Mouse (Mus musculus) liver (tissue): ENCODE measurements around the gene Col23a1.
A peak's percentile ranks its signal among the peaks of the same experiment; 100 is the strongest.

Experiments used
- DNase-seq: peaks from one replicate; pipeline ENCODE4 v3.0.0-alpha.2; 2020; ENCODE audit warnings: mixed read lengths

Col23a1 gene

GRCm38 (mm10) chr11:51289564-51290041 is at the start of gene Col23a1:
Gene Col23a1 (plus strand): TSS chr11:51289920.
- peak; percentile 74 for DNase-seq

DNA sequence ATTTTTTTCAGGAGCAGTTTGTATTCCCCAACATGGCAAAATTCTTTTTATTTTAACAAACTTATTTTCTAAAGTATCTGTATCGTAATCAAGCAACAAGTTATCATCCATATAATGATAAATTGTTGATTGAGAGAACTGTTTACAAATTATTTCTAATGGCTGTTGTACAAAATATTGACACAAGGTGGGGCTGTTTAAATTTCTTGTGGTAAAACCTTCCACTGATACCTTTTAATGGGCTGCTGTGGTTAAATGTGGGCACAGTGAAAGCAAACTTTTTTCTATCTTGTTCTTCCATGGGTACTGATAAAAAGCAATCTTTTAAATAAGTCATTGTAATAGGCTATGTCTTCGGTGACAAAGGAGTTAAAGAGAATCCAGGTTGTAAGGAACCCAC is 46.8 kb upstream of the Col23a1 start:
- no peak for DNase-seq

DNA sequence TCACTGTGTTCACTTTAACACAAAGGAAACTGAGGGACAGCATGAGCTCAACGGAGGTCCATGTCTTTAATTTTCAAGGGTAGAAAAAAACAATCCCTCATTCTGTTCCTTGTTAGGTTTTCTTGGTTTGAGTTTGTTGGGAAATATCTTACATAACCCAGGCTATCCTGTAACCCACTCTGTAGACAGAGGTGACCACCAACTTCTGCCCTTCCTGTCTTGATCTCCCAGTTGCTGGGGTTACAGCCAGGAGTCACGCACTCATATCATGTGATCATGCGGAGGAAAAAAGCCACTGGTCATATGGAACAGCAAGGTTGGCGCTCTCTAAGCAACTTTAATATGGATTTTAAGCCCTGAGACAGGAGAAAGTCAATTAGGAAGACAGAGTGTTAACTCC is 32.7 kb upstream of the Col23a1 start:
- DNase-seq: no peak

- DNase-seq: no peak
Observed at GRCm38 (mm10) chr11:51261680-51262219, 28.0 kb upstream of the Col23a1 start, which contains the start of gene Clk4. Gene Clk4 (plus strand): TSS chr11:51261730.

GRCm38 (mm10) chr11:51262342-51263285 is 27.1 kb upstream of the Col23a1 start, which contains the start of gene BC049762:
Gene BC049762 (minus strand): TSS chr11:51263046.
- DNase-seq: peak; percentile 100

DNA sequence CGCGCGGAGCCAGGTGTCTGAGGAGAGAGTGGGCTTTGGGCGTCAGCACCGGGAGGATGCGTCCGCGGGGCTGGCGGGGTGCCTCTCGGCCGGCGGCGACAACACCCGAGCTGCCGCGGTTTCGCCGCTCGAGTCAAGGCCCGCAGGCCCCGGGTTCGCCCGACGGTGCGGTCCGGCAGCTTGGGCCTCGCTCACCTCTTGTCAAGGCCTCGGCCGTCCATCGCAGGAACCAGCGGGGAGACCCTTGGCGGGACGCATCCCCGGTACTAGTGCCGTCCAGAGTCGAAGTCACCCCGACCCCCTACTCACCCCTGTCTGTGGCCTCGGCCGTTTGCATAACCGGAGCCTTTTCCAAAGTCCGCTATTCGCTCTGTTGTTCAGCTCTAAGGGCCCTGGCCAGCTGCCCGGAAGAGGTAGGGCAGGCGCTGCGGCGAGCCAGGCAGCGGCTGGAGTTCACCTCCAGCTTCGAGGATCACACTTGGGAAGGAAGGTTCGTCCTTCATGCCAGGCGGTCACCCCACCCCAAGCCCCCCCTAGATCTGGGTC is 26.4 kb upstream of the Col23a1 start:
- peak; percentile 60 for DNase-seq

DNA sequence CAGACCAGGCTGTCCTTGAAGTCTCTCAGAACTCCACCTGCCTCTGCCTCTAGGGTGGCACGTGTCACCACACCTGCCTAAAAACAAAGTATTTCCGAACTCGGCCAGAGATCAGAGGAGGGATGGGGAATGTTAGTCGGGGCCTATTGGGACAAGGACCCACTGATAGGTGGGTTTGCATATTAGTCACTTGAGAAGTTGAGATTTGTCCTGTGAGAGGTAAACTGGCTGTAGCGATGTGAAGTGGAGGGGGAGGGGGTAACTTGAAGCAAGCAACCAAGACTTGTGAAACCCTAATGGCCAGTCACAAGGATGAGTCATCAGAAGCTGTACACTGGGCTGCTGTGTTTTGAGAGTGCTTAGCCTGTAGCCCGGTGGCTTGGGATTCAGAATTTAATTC is 25.4 kb upstream of the Col23a1 start:
- DNase-seq: peak; percentile 46

- DNase-seq: peak; percentile 38
Observed at GRCm38 (mm10) chr11:51265326-51265725, 24.4 kb upstream of the Col23a1 start.

DNA sequence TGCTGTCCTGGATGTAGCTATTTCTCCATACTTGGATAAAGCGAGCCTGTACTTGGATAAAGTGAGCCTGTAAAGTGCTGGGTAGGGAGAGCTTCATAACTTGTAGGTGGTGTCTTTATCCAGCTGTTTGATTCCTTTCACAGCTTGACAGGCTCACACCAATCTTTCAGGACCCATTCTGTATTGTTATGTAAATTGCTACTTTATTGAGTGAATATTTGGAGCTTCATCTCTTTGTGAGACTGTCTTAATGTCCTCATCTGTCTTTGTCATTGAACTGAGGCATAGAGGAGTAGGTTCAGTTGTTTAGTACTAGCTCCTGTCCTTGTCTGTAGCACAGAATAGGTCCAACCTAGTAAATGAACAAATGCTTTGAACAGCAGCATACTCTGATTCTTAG is 15.3 kb upstream of the Col23a1 start:
- no peak for DNase-seq

- DNase-seq: peak; percentile 40
Observed at GRCm38 (mm10) chr11:51290066-51290955, 591 bp downstream of the Col23a1 start.

DNA sequence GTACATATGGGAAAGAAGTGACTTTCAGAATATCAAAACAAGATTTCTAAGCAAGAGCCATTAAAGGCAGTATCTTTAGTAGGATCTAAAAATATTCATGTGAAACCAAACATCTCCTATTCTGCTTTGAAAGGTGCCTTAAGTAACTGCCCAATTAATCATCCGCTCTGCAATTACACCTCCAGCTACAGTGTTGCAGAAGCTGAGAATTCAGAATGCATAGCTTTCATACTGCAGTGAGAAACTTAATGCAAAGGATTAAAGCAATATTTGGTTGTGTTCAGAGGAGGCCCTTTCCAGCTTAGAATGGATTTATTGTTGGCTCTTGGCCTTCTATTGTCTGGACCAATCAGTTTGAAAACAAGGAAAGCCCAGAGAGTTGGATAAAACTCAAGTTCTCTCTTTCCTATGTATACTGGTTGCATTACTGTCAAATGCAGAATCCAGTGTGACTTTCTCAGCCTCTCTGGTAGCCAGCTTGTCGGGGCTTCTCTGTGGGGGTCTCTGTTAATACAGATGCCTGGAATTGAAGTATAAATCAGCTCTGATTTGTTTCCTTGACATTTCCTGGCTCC is 4.3 kb downstream of the Col23a1 start:
- DNase-seq: no peak

DNA sequence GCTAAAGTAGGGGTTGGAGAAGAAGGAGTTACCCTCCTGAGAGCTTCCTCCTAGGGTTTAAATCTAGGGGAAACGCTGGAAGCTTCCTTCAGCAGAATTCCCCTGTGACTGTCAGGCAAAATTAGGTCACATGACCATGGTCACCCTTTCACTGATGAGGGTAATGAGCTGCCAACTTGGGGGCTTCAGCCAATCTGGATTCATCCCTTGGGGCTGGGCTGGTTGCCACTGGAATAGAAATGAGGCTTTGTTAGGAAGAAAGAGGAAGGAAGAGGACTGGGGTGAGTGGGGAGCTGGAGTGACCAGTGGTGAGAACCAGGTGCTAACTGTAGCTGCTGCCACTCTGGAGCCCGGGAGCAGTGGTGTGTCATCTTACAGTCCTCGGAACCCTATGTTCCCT is 6.0 kb downstream of the Col23a1 start:
- DNase-seq: no peak

- no peak for DNase-seq
Observed at GRCm38 (mm10) chr11:51298691-51299090, 9.0 kb downstream of the Col23a1 start.

DNA sequence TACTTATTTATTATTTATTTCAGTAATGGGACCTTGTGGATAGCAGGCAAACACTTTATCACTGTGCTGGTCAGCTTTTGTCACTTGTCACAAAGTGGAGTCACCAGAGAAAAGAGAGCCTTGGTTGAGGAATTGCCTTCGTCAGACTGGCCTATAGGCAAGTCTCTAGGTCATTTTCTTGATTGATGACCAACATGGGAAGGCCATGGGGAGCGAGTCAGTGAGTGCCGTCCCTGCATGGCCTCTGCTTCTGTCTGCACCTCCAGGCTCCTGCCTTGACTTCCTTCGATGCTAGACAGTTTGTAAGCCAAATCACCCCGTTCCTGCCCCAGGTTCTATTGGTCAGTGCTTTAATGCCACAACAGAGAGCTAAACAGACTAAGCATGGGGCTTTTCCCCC is 12.7 kb downstream of the Col23a1 start:
- no peak for DNase-seq

DNA sequence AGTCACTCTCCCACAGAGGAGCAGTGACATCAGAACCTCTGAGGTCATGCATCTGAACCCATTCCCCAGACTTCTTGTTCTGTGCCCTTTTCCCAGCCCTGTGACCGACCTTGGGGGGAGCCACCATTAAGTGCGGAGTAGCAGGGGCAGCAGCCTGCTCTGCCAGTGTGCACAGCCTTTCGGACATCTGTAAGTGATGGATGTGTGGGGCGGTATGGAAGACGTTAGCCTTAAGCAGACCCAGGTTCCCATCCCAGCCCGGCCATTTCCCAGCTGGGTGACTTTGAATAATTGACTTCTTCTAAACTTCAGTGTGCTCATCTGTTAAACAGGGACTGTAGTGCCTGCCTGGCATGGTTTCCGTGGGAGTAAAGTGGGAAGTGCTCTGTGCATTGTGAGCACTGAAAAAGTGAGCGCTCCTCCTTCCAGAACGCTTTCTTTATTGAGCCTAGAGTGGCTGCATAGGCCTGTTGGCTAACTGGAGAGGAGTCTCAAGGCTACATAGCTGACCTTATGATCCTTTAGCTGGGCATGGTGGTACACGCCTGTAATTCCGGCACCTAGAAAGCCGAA is 14.3 kb downstream of the Col23a1 start:
- DNase-seq: no peak

GRCm38 (mm10) chr11:51308306-51308705 is 18.6 kb downstream of the Col23a1 start:
- DNase-seq: no peak

GRCm38 (mm10) chr11:51311846-51312245 is 22.1 kb downstream of the Col23a1 start:
- no peak for DNase-seq

DNA sequence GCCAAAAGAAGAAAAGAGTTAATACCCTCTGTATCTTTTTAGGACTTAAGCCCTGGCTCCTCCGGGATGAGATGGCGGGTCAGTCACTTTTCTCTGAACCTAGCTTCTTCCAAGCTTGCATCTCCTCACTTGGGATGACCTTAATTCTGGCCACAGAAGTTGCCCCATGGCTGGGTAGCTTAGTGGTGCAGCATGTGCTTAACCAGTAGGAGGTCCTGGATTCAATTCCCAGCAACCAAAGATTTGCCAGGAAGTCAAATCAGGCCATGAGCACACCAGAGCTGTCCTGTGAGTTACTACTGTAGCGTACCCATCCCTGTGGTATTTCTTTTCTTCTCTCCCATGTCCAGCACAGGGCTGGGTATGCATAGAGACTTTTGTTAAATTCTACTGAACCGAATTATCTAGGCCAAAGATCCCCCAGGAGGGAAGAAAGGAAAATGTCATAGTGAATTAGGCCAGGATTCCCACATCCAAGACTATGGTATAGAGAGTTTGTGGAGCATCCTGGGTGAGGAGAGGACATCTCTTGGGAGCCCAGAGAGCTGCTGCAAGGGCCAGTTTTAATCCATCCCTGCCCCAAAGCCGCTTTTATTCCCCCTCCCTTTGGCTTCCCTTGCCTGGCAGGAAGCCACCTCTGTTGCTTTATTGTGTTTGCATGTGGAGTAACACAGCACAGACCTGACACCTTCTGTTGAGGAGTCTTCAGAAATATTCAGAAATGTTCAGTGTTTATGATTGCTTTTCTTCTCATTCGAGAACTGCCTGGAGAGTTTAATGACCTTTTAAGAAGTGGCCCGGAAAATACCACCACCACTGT is 26.5 kb downstream of the Col23a1 start:
- DNase-seq: no peak

GRCm38 (mm10) chr11:51320609-51321008 is 30.9 kb downstream of the Col23a1 start:
- no peak for DNase-seq

- DNase-seq: no peak
Observed at GRCm38 (mm10) chr11:51326908-51327307, 37.2 kb downstream of the Col23a1 start.

DNA sequence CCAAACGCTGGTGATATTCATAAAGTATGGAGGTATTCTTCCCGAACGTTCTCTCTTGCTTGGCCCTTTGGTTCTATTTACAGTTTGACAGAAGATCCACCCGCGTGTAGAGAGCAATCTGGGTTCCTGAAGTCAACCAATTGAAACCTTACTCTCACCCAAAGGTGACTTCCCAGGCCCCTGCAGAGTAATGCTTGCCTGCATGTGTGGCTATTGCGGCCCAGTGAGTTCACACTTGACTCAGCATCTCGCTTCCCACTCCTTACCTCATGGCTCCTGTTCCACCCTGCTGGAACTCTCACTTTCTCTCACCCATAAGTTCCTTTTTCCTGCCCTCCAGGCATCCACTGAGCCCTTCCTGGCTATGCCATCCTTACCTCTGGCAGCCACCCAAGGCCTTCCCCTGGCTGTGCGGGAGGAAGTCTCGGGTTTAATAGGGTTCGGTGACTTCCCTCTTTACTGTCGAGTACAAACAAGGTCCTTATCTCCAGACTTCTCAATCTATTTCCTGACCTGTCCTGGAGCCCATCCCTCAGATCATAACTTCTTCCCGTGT is 38.7 kb downstream of the Col23a1 start:
- DNase-seq: no peak
